Mouse (Mus musculus): ENCODE results near the gene Acacb. TPM values are rescaled to one million over a fixed set of nuclear protein-coding genes. Genes with fewer than 3 reads are reported as not detected.

Acacb gene
- polyA plus RNA-seq, 1 experiment from 2014 or later, result 5.0 TPM

DNA sequence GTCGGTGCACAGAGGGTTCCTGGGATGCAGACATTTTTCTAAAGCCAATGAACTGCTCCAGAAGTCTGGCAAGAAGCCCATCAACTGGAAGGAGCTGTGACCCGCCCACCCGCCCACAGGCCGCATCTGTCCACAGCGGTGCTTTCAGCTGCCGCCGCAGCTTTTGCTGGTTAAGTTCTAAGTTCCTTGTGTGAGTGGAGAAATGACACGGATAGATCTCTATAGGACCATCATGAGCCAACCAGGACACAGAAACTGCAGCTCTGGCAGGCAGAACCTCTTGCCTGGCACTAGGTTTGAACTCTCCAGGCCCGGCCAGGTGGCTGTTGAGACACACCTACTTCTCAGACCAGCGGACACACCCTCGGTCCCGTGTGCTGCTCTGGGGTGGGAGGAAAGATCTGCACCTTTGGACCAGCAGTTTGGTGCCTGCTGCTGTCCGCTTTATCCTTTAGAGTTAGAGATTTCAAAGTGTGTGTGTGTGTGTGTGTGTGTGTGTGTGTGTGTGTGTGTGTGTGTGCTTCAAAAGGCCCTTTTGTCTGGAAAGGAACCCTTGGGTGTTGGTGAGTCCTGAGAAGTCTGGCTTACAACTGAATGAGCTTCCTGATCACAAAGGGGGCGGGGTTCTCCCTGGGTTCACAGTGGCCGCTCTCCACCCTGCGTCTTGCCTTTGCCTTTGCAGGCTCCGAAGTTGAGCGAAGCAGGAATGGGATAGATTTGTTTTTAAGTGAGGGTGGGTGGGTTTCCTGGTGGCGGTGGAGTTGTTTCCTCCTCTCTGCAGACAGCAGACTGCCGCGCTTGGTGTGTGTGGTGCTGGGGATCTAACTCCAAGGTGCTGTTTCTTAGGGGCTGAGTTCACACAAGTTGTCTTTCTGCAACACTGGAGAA lies 7.8 kb upstream of the Acacb start:
- H3K4me2 ChIP-seq, result peak overlapping the region; percentile 23
- 40% methylated on average over 21 of the region's 21 CpGs for WGBS
- ATAC-seq (ENCODE audit: low FRiP score), result peak; percentile 31; the same call in 1 of the 2 replicates

DNA sequence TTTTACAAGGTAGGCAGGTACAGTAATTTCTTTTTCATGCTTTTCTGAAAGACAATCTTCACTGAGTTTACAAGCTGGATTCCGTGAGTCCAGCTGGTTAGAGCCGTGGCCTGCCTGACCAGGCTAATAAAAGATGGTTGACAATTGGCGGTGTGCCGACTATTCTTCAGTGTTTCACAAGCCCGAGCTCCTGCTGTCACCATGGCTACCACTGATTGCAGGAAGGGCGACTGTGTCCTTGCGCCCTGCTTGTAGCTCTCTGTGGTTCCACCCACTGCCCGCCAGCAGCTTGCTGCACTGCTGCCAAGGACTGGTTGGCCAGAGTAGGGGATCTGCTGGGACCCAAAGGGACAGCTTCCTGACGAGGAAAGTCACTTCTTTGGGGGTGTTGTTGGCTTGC lies 7.2 kb upstream of the Acacb start:
- peaks cover 27% of the 10 kb centered on the region for H3K4me1 ChIP-seq
- ATAC-seq (ENCODE audit: low FRiP score), result peak; percentile 87
- H3K9ac ChIP-seq (replicated peaks), result no peak overlapping the region
- no peaks in the 10 kb centered on the region for H3K9me3 ChIP-seq (replicated peaks)
- peak overlapping the region; percentile 23; the same call in 1 of the 2 replicates for H3K4me2 ChIP-seq
- WGBS, result 11% methylated on average over 9 of the region's 9 CpGs
- no peak overlapping the region for H3K4me3 ChIP-seq (replicated peaks)
- no peaks in the 10 kb centered on the region for H3K27me3 ChIP-seq (replicated peaks)
- H3K27ac ChIP-seq (replicated peaks), result peak overlapping the region; percentile 77
- H3K36me3 ChIP-seq, result no peaks in the 10 kb centered on the region

More for the DNA sequence above, 7.8 kb upstream of the Acacb start:
- Histone ChIP-seq H3K27me3 (replicated peaks) (no peaks in the 10 kb centered on the region), H3K4me1 (peaks cover 27% of the 10 kb centered on the region), H3K27ac (replicated peaks) (peak overlapping the region; percentile 77), H3K36me3 (no peaks in the 10 kb centered on the region), H3K4me3 (replicated peaks) (no peak overlapping the region), H3K9ac (replicated peaks) (no peak overlapping the region), H3K9me3 (replicated peaks) (no peaks in the 10 kb centered on the region)

DNA sequence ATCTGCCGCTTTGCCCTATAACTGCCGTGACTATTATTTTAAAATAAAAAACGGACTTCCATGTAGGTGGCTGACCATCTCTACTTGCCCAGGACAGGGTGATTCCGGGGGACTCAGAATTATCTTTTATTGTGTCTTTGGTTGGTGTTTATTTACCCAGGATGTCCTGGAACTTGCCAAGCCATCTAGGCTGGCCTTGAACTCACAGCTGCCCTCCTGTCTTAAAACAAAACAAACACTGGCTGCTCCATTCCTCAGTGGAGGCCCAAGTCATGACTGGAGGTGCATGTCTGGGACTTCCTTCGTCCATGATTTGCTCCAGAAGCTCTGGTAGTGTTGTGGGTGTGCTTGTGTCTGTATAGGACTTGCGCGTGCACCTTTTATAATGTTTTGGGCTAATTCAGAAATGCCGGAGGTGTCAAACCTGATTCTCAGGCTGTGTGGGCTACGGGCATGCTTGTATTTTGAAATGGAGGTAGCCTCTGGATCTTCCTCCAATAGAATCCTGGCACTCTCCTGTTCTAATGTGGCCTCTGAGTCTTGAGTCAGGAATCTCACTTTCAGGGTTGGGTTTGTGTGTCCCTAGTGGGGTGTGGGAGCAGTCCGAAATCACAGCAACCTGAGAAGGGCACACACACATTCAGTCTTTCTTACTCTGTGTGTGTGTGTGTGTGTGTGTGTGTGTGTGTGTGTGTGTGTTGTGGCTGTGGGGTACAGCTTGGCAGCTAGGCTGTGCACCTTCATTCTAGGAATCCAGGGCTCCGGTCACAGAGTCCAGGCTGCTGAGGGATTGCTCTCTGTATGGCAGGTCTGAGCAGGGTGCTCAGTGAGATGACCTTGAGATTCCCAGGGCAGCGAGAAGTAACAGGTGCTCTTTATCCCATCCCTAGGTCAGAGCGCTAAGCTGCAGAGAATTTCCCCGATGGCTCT lies 973 bp downstream of the Acacb start:
- WGBS, result 88% methylated on average over 14 of the region's 14 CpGs
- no peaks in the 10 kb centered on the region for H3K36me3 ChIP-seq
- no peaks in the 10 kb centered on the region for H3K27me3 ChIP-seq (replicated peaks)
- ATAC-seq (ENCODE audit: low FRiP score), result no peak
- no peaks in the 10 kb centered on the region for H3K9me3 ChIP-seq (replicated peaks)
- H3K4me3 ChIP-seq (replicated peaks), result no peak overlapping the region
- no peak overlapping the region for H3K27ac ChIP-seq (replicated peaks)
- peaks cover 14% of the 10 kb centered on the region; the same call in 1 of the 2 replicates for H3K4me1 ChIP-seq
- H3K9ac ChIP-seq (replicated peaks), result no peak overlapping the region
- H3K4me2 ChIP-seq, result no peak overlapping the region

DNA sequence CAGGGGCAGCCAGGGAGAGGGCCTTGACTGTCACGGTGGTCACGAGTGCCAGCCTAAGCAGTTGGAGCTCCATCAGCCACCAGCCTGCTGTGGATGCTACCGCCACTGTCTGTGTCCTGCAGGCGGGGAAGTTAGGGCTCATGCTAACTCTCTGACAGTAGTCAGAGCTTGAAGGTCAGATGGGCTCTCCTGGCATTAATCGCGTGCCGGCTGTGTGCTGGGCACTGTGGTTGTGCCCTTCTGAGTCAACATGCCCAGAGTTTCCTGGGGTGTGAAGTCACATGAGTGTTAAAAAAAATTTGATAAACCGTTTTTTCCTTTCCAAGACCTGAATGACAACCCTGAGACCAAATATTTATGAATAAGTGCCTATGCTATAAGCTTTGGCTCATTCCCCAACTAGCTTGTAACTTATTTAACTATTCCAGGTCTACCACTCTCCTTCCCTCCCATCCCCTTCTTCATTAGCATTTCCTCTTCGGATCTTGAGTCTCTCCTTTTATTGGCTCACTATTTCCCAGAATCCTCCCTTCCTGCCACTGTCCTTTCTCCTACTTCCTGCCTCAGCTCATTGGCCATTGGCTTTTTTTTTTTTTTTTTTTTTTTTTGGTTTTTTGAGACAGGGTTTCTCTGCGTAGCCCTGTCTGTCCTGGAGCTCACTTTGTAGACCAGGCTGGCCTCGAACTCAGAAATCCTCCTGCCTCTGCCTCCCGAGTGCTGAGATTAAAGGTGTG lies 6.2 kb downstream of the Acacb start:
- H3K9me3 ChIP-seq (replicated peaks), result no peaks in the 10 kb centered on the region
- no peaks in the 10 kb centered on the region for H3K36me3 ChIP-seq
- no peak overlapping the region for H3K4me2 ChIP-seq
- ATAC-seq (ENCODE audit: low FRiP score), result no peak
- WGBS, result 89% methylated on average over 12 of the region's 12 CpGs
- H3K27ac ChIP-seq (replicated peaks), result no peak overlapping the region
- H3K9ac ChIP-seq (replicated peaks), result no peak overlapping the region
- no peak overlapping the region for H3K4me3 ChIP-seq (replicated peaks)
- no peaks in the 10 kb centered on the region for H3K27me3 ChIP-seq (replicated peaks)
- peaks cover 3% of the 10 kb centered on the region; the same call in 1 of the 2 replicates for H3K4me1 ChIP-seq

DNA sequence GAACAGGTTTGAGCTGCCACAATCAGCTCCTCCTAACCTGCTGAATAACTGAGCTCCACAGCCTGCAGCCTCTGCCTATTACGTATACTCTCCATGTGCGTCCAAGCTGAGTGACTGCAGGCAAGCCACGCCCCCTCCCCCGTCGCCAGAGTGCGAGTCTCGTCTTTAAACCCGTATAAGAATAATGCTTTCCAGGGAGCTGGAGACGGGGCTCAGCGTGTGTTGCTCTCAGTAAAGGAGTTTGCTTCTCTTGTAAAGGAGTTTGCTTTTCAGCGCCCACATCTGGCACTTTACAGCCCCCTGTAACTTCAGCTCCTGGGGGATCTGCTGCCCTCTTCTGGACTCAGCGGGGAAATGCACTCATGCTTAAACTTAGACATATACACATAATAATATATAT lies 7.2 kb downstream of the Acacb start:
- Histone ChIP-seq H3K4me1 (0 out of 2 replicates have a peak, but pooled peaks cover 3% of the 10 kb centered on the region), H3K4me2 (peak overlapping the region; percentile 45), H3K36me3 (no peaks in the 10 kb centered on the region), H3K27me3 (replicated peaks) (no peaks in the 10 kb centered on the region), H3K9me3 (replicated peaks) (no peaks in the 10 kb centered on the region), H3K4me3 (replicated peaks) (peak overlapping the region; percentile 30), H3K9ac (replicated peaks) (no peak overlapping the region), H3K27ac (replicated peaks) (no peak overlapping the region)
- ATAC-seq (ENCODE audit: low FRiP score), result no peak
- 1% methylated on average over 12 of the region's 12 CpGs for whole genome bisulfite sequencing

DNA sequence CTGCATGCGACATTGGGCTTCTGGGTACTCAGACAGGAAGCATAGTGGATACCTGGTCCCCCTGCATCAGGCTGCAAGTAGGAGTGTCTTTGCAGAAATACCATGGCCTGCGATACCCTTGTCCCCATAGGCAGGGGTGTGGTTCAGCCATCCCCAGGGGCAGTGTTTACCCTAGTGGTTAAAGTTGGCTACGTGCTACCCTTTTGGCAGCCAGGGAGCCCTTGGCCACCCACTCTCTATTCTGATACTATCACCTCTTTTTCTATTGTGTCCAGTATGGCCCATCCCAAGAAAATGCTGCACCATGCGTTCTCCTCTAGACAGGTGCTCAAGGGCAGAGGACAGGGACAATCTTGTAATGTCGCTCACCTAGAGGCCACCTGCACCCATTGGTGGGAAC lies 8.4 kb downstream of the Acacb start:
- no peak overlapping the region for H3K4me2 ChIP-seq
- no peaks in the 10 kb centered on the region for H3K36me3 ChIP-seq
- no peak for ATAC-seq (ENCODE audit: low FRiP score)
- 84% methylated on average over 5 of the region's 5 CpGs for WGBS
- H3K27me3 ChIP-seq (replicated peaks), result no peaks in the 10 kb centered on the region
- no peaks in the 10 kb centered on the region for H3K9me3 ChIP-seq (replicated peaks)
- 0 out of 2 replicates have a peak, but pooled peaks cover 3% of the 10 kb centered on the region for H3K4me1 ChIP-seq
- H3K4me3 ChIP-seq (replicated peaks), result no peak overlapping the region
- no peak overlapping the region for H3K9ac ChIP-seq (replicated peaks)
- no peak overlapping the region for H3K27ac ChIP-seq (replicated peaks)

DNA sequence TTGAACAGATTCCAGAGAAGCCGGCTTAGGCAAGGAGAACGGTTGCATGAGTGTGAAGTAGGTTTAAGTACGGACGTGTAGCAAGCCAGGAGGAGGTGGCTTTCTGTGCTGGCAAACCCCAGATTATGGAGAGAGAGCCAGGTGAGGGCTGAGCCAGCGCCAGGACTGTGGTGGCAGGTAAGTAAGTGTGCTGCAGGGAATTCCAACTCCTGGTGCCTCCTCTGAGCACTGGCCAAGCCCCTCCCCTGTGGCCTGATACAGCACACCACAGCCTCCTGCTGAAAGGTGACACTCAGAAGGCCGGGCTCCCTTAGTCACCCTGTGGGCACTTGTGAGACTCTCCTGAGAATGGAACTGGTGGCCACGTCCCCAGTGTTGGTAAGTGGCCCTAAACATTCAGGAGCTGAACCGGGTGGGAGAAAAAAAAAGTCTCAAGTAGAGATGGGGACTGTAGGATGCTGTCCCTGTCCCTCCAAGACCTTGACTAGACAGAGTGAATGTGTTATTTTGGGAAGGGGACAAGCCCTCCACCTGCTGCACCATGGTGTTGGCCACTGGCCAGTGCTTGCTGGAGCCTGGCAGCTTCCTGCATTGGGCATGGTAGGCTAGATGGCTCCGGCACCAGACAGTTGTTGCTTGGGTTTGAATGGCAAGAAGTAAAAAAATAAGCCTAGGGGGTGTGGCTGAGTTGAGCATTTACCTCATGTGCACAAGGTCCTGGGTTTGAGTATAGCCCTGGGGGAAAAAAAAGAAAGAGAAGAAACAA lies 9.0 kb downstream of the Acacb start:
- no peak overlapping the region for H3K9ac ChIP-seq (replicated peaks)
- H3K9me3 ChIP-seq (replicated peaks), result no peaks in the 10 kb centered on the region
- no peak overlapping the region for H3K4me2 ChIP-seq
- no peak for ATAC-seq (ENCODE audit: low FRiP score)
- H3K36me3 ChIP-seq, result no peaks in the 10 kb centered on the region
- H3K27ac ChIP-seq (replicated peaks), result no peak overlapping the region
- H3K4me1 ChIP-seq, result 0 out of 2 replicates have a peak, but pooled peaks cover 3% of the 10 kb centered on the region
- H3K4me3 ChIP-seq (replicated peaks), result no peak overlapping the region
- 69% methylated on average over 9 of the region's 9 CpGs for WGBS
- no peaks in the 10 kb centered on the region for H3K27me3 ChIP-seq (replicated peaks)

DNA sequence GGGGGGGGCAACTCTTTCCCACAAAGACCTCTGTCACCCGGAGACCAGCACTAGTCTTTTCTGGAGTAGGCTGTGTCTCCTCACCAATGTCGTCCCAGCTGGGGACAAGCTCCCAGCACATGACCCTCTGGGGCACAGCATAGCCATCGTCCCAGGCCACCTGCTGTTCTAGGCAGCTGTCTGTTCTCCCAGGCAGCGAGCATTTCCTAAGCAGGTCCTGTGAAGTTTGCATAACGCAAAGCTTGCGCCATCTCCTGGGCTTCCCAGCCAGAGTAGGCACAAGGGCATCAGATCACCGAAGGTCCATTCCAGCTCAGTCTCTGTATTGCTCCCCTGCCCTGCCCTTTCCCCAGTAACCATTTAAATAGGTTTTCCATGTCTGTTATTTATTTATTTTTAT lies 10.9 kb downstream of the Acacb start:
- Histone ChIP-seq H3K4me2 (no peak overlapping the region), H3K27ac (replicated peaks) (no peak overlapping the region), H3K27me3 (replicated peaks) (no peaks in the 10 kb centered on the region), H3K36me3 (no peaks in the 10 kb centered on the region), H3K4me1 (0 out of 2 replicates have a peak, but pooled peaks cover 3% of the 10 kb centered on the region), H3K9ac (replicated peaks) (no peak overlapping the region), H3K4me3 (replicated peaks) (no peak overlapping the region), H3K9me3 (replicated peaks) (no peaks in the 10 kb centered on the region)
- ATAC-seq (ENCODE audit: low FRiP score), result no peak
- 49% methylated on average over 7 of the region's 7 CpGs for WGBS

DNA sequence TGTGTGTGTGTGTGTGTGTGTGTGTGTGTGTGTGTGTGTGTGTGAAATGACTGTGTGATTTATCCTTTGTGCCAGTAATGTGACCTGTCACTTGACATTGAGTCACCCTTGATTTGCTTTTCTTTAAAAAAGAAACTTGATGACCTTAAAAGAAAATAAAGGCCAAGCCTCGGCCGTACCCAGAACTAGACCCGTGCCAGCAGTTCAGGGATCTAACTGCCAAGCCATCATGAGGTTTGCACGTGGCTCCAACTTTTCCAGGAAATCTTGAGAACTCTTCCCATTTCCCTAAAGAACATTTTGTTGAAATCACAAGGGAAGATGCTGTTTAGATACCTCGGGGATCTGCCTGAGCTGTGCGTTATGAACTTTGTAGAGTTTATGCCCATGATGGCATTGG lies 15.1 kb downstream of the Acacb start:
- Histone ChIP-seq H3K9ac (replicated peaks) (no peak overlapping the region), H3K9me3 (replicated peaks) (no peaks in the 10 kb centered on the region), H3K36me3 (no peaks in the 10 kb centered on the region), H3K4me1 (no peaks in the 10 kb centered on the region), H3K27me3 (replicated peaks) (no peaks in the 10 kb centered on the region), H3K4me2 (no peak overlapping the region), H3K27ac (replicated peaks) (no peak overlapping the region), H3K4me3 (replicated peaks) (no peak overlapping the region)
- 83% methylated on average over 6 of the region's 6 CpGs for WGBS
- no peak for ATAC-seq (ENCODE audit: low FRiP score)

DNA sequence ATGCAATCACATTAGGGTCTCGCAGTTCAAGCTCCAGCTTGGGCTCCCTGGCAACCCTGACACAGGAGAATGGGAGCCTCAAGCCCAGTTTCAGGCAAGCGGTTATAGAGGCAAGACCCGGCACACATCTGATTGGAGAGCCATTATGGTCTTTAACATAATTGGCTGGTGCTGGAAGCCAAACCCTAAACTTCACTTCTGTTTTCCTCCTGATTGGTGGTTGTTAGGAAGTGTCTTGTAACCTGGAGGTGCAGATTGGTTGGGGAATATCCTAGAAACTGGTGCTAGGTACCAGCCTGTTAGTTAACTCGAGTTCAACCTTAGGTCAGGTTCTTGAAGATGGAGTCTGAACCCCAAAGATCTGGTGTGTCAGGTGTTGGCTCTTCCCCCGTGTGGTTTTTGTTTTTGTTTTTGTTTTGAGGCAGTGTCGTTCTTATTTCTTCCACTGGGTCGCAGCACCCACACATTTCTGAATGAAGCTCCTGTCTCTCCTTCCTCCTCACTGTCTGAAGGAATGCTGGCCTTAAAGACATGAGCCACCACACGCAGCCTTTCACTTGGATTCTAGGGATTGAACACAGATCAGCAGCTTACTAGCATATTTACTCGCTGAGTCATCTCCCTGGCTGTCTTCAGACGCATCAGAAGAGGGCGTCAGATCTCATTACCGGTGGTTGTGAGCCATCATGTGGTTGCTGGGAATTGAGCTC lies 15.9 kb downstream of the Acacb start:
- no peak overlapping the region for H3K9ac ChIP-seq (replicated peaks)
- 59% methylated on average over 12 of the region's 12 CpGs for WGBS

More for the DNA sequence above, 15.9 kb downstream of the Acacb start:
- H3K4me3 ChIP-seq (replicated peaks), result no peak overlapping the region
- H3K9me3 ChIP-seq (replicated peaks), result no peaks in the 10 kb centered on the region
- no peak overlapping the region for H3K27ac ChIP-seq (replicated peaks)
- ATAC-seq (ENCODE audit: low FRiP score), result no peak
- H3K4me2 ChIP-seq, result no peak overlapping the region
- no peaks in the 10 kb centered on the region for H3K36me3 ChIP-seq
- H3K4me1 ChIP-seq, result no peaks in the 10 kb centered on the region
- H3K27me3 ChIP-seq (replicated peaks), result no peaks in the 10 kb centered on the region

Measured in neural tube, embryonic 15.5 days (tissue).